Mouse (Mus musculus) kidney, embryonic 15.5 days (tissue): ENCODE data around the gene Apoo. TPM values are rescaled to one million over a fixed set of nuclear protein-coding genes. Genes with fewer than 3 reads are reported as not detected.
"Not testable (repeated sequence)": the region's sequence is repeated elsewhere in the genome, so short reads cannot be mapped to it uniquely, and the experiment has no call there.

Source experiments
- ATAC-seq: fragments of 200-750 bp; cut with Nextera tagmentation; replicated peaks from 2 replicates; pipeline ENCODE4 v1.8.0; 2017; ENCODE audit warnings: moderate TSS enrichment; ENCODE audit not compliant: low FRiP score
- H3K27ac ChIP-seq: fragments of 300-500 bp; sonication (generic); 2 replicates; pipeline ENCODE4 v1.5.1; 2015; ENCODE audit warnings: mild to moderate bottlenecking, inconsistent platforms
- H3K27me3 ChIP-seq: fragments of 300-500 bp; sonication (generic); 2 replicates; pipeline ENCODE4 v1.6.1; 2015; ENCODE audit warnings: inconsistent platforms
- H3K36me3 ChIP-seq: fragments of 300-500 bp; sonication (generic); 2 replicates; pipeline ENCODE4 v1.6.1; 2015; ENCODE audit warnings: inconsistent platforms
- H3K4me1 ChIP-seq: fragments of 300-500 bp; sonication (generic); 2 replicates; pipeline ENCODE4 v1.6.1; 2015; ENCODE audit warnings: inconsistent platforms
- H3K4me2 ChIP-seq: fragments of 300-500 bp; sonication (generic); 2 replicates; pipeline ENCODE4 v1.6.1; 2015; ENCODE audit warnings: moderate library complexity, mild to moderate bottlenecking, inconsistent platforms
- H3K4me3 ChIP-seq: fragments of 300-500 bp; sonication (generic); replicated peaks from 2 replicates; pipeline ENCODE4 v1.5.1; 2015; ENCODE audit warnings: mild to moderate bottlenecking, inconsistent platforms
- H3K9ac ChIP-seq: fragments of 300-500 bp; sonication (generic); 2 replicates; pipeline ENCODE4 v1.6.1; 2015; ENCODE audit warnings: mild to moderate bottlenecking, inconsistent platforms
- H3K9me3 ChIP-seq: fragments of 300-500 bp; sonication (generic); replicated peaks from 2 replicates; pipeline ENCODE4 v1.6.1; 2016; ENCODE audit warnings: inconsistent platforms
- WGBS: fragments of 180-500 bp; shearing (Covaris S2); methylation state at CpG from one replicate; pipeline ENCODE4 v1.1.7; 2015; ENCODE audit warnings: mixed read lengths; 5-methylcytosine and 5-hydroxymethylcytosine counted together
- polyA plus RNA-seq: library from polyadenylated mRNA; unstranded; fragments of >200 nt; fragmentation: Nextera tagmentation; extraction: Ambion mirVana; gene quantifications from 2 replicates; pipeline ENCODE4 v1.2.1, GENCODE M21; 2015

The Apoo gene
- 96.9 and 118 TPM in 2 replicates for polyA plus RNA-seq

- 0 out of 2 replicates have a peak, but pooled peaks cover 3% of the 10 kb centered on the region for H3K4me1 ChIP-seq
- ATAC-seq = peak; percentile 99
- peak within 1 kb of the TSS; percentile 49 for H3K9ac ChIP-seq
- H3K27ac ChIP-seq = peak within 1 kb of the TSS; percentile 65
- 20% methylated on average over 46 of the region's 46 CpGs for WGBS
- peak within 1 kb of the TSS; percentile 65 for H3K4me3 ChIP-seq
- no peaks in the 10 kb centered on the region for H3K36me3 ChIP-seq
- peak within 1 kb of the TSS; percentile 58 for H3K4me2 ChIP-seq
- H3K27me3 ChIP-seq = peaks cover 74% of the 10 kb centered on the region
- no peaks in the 10 kb centered on the region for H3K9me3 ChIP-seq
Measured at GRCm38 (mm10) chrX:94366670-94367241, at the start of gene Apoo, which contains the start of gene Fam90a1b. TSS of gene Apoo (plus strand) at chrX:94367117. TSS of gene Fam90a1b (minus strand) at chrX:94366777.

- H3K27me3 ChIP-seq = peaks cover 52% of the 10 kb centered on the region
- H3K36me3 ChIP-seq = no peaks in the 10 kb centered on the region
- H3K4me2 ChIP-seq = no peak overlapping the region
- ATAC-seq = no peak
- no peaks in the 10 kb centered on the region for H3K4me1 ChIP-seq
- H3K27ac ChIP-seq = no peak overlapping the region
- no peak overlapping the region for H3K4me3 ChIP-seq
- H3K9ac ChIP-seq = no peak overlapping the region
- 80% methylated on average over 11 of the region's 11 CpGs for WGBS
- H3K9me3 ChIP-seq = no peaks in the 10 kb centered on the region
Measured at GRCm38 (mm10) chrX:94321036-94321902, 45.6 kb upstream of the Apoo start.

- 93% methylated on average over 4 of the region's 4 CpGs for WGBS
Measured at GRCm38 (mm10) chrX:94343638-94344037, 23.3 kb upstream of the Apoo start.

GRCm38 (mm10) chrX:94365381-94365925 is 1.5 kb upstream of the Apoo start:
- H3K27ac ChIP-seq = no peak overlapping the region
- H3K36me3 ChIP-seq = no peaks in the 10 kb centered on the region
- no peaks in the 10 kb centered on the region for H3K9me3 ChIP-seq
- 21% methylated on average over 14 of the region's 14 CpGs for WGBS
- ATAC-seq = no peak
- H3K4me1 ChIP-seq = 0 out of 2 replicates have a peak, but pooled peaks cover 3% of the 10 kb centered on the region
- H3K4me3 ChIP-seq = peak overlapping the region; percentile 65
- H3K9ac ChIP-seq = no peak overlapping the region
- H3K4me2 ChIP-seq = peak overlapping the region; percentile 58
- peaks cover 79% of the 10 kb centered on the region for H3K27me3 ChIP-seq

More at GRCm38 (mm10) chrX:94343638-94344037, 23.3 kb upstream of the Apoo start:
- H3K4me1 ChIP-seq, H3K4me2 ChIP-seq, H3K4me3 ChIP-seq, ATAC-seq, H3K27ac ChIP-seq, H3K36me3 ChIP-seq, H3K9ac ChIP-seq, H3K9me3 ChIP-seq: not testable (repeated sequence)
- peaks cover 56% of the 10 kb centered on the region for H3K27me3 ChIP-seq

- no peaks in the 10 kb centered on the region for H3K9me3 ChIP-seq
- ATAC-seq = no peak
- H3K36me3 ChIP-seq = no peaks in the 10 kb centered on the region
- peaks cover 75% of the 10 kb centered on the region for H3K27me3 ChIP-seq
- H3K4me1 ChIP-seq = 0 out of 2 replicates have a peak, but pooled peaks cover 3% of the 10 kb centered on the region
- 18% methylated on average over 16 of the region's 16 CpGs for WGBS
- H3K4me2 ChIP-seq = peak overlapping the region; percentile 58
- H3K27ac ChIP-seq = no peak overlapping the region
- no peak overlapping the region for H3K9ac ChIP-seq
- H3K4me3 ChIP-seq = peak overlapping the region; percentile 65
Measured at GRCm38 (mm10) chrX:94366029-94366428, 888 bp upstream of the Apoo start.

- H3K27ac ChIP-seq = peak overlapping the region; percentile 65
- ATAC-seq = no peak
- H3K4me3 ChIP-seq = peak overlapping the region; percentile 65
- H3K36me3 ChIP-seq = no peaks in the 10 kb centered on the region
- H3K9ac ChIP-seq = peak overlapping the region; percentile 49
- H3K4me2 ChIP-seq = peak overlapping the region; percentile 47
- no peaks in the 10 kb centered on the region for H3K9me3 ChIP-seq
- peaks cover 69% of the 10 kb centered on the region for H3K27me3 ChIP-seq
- WGBS = 15% methylated on average over 17 of the region's 17 CpGs
- H3K4me1 ChIP-seq = 0 out of 2 replicates have a peak, but pooled peaks cover 3% of the 10 kb centered on the region
Measured at GRCm38 (mm10) chrX:94367248-94367647, 331 bp downstream of the Apoo start.

GRCm38 (mm10) chrX:94378734-94379133 is 11.8 kb downstream of the Apoo start:
- Histone ChIP-seq H3K9ac (no peak overlapping the region), H3K36me3 (peaks cover 9% of the 10 kb centered on the region; the same call in 1 of the 2 replicates), H3K27ac (no peak overlapping the region), H3K4me1 (no peaks in the 10 kb centered on the region), H3K9me3 (no peaks in the 10 kb centered on the region), H3K4me3 (no peak overlapping the region), H3K27me3 (peaks cover 56% of the 10 kb centered on the region), H3K4me2 (no peak overlapping the region)
- no peak for ATAC-seq
- WGBS = 69% methylated on average over 5 of the region's 5 CpGs

GRCm38 (mm10) chrX:94408975-94409374 is 42.1 kb downstream of the Apoo start:
- 44% methylated on average over 3 of the region's 3 CpGs for WGBS
- no peak for ATAC-seq
- Histone ChIP-seq H3K9ac (no peak overlapping the region), H3K4me3 (no peak overlapping the region), H3K36me3 (no peaks in the 10 kb centered on the region), H3K27me3 (peaks cover 39% of the 10 kb centered on the region), H3K4me1 (no peaks in the 10 kb centered on the region), H3K9me3 (no peaks in the 10 kb centered on the region), H3K4me2 (no peak overlapping the region), H3K27ac (no peak overlapping the region)

- no peak for ATAC-seq
- Histone ChIP-seq H3K9me3 (no peaks in the 10 kb centered on the region), H3K4me2 (no peak overlapping the region), H3K9ac (no peak overlapping the region), H3K4me3 (no peak overlapping the region), H3K27ac (no peak overlapping the region), H3K36me3 (peaks cover 5% of the 10 kb centered on the region; the same call in 1 of the 2 replicates), H3K4me1 (no peaks in the 10 kb centered on the region), H3K27me3 (peaks cover 27% of the 10 kb centered on the region)
- 90% methylated on average over 2 of the region's 2 CpGs for WGBS
Measured at GRCm38 (mm10) chrX:94420210-94420609, 53.3 kb downstream of the Apoo start.

- H3K4me3 ChIP-seq = no peak overlapping the region
- WGBS = 40% methylated on average over 9 of the region's 9 CpGs
- H3K4me2 ChIP-seq = no peak overlapping the region
- H3K9ac ChIP-seq = no peak overlapping the region
- H3K36me3 ChIP-seq = no peaks in the 10 kb centered on the region
- H3K4me1 ChIP-seq = no peaks in the 10 kb centered on the region
- H3K9me3 ChIP-seq = no peaks in the 10 kb centered on the region
- ATAC-seq = no peak
- peaks cover 27% of the 10 kb centered on the region for H3K27me3 ChIP-seq
- H3K27ac ChIP-seq = no peak overlapping the region
Measured at GRCm38 (mm10) chrX:94431548-94432375, 64.8 kb downstream of the Apoo start.

GRCm38 (mm10) chrX:94445427-94445826 is 78.5 kb downstream of the Apoo start:
- peaks cover 29% of the 10 kb centered on the region for H3K27me3 ChIP-seq
- H3K9ac ChIP-seq, ATAC-seq, H3K4me1 ChIP-seq, H3K4me3 ChIP-seq, H3K9me3 ChIP-seq, H3K36me3 ChIP-seq, H3K27ac ChIP-seq, H3K4me2 ChIP-seq: not testable (repeated sequence)
- no CpG with 5 or more reads among the region's 3 CpGs for WGBS
